Mouse (Mus musculus) lung, embryonic 14.5 days (tissue): ENCODE results near the gene Il5ra. TPM values are rescaled to one million over a fixed set of nuclear protein-coding genes. Genes with fewer than 3 reads are reported as not detected.

Source experiments
- ATAC-seq: fragments of 200-750 bp; cut with Nextera tagmentation; 2 replicates; pipeline ENCODE4 v1.8.0; 2017; ENCODE audit warnings: mild to moderate bottlenecking, moderate TSS enrichment, moderate library complexity; ENCODE audit not compliant: insufficient read depth
- DNase-seq: peaks from one replicate; pipeline ENCODE4 v3.0.0-alpha.2; 2015
- H3K27ac ChIP-seq: fragments of 300-500 bp; sonication (generic); 2 replicates; pipeline ENCODE4 v1.5.1; 2014; ENCODE audit warnings: low read depth, mild to moderate bottlenecking, moderate library complexity
- H3K27me3 ChIP-seq: fragments of 300-500 bp; sonication (generic); 2 replicates; pipeline ENCODE4 v1.6.1; 2014; ENCODE audit warnings: low read length, control low read depth; ENCODE audit not compliant: insufficient read depth
- H3K36me3 ChIP-seq: fragments of 300-500 bp; sonication (generic); 2 replicates; pipeline ENCODE4 v1.6.1; 2014; ENCODE audit warnings: control low read depth; ENCODE audit not compliant: insufficient read depth
- H3K4me1 ChIP-seq: fragments of 300-500 bp; sonication (generic); 2 replicates; pipeline ENCODE4 v1.6.1; 2014; ENCODE audit warnings: antibody characterized with exemption, control low read depth; ENCODE audit not compliant: insufficient read depth
- H3K4me2 ChIP-seq: fragments of 300-500 bp; sonication (generic); 2 replicates; pipeline ENCODE4 v1.6.1; 2014; ENCODE audit warnings: mild to moderate bottlenecking
- H3K4me3 ChIP-seq: fragments of 300-500 bp; sonication (generic); 2 replicates; pipeline ENCODE4 v1.5.1; 2014; ENCODE audit warnings: low read depth, low read length
- H3K9ac ChIP-seq: fragments of 300-500 bp; sonication (generic); 2 replicates; pipeline ENCODE4 v1.6.1; 2014
- H3K9me3 ChIP-seq: fragments of 300-500 bp; sonication (generic); 2 replicates; pipeline ENCODE4 v1.6.1; 2016; ENCODE audit warnings: low read depth, low read length, control low read depth
- CTCF ChIP-seq: IDR thresholded peaks from 2 replicates; pipeline ENCODE4 v1.5.1; 2016; ENCODE audit warnings: antibody characterized with exemption, low read depth
- WGBS: fragments of 180-500 bp; shearing (Covaris S2); extraction: QIAGEN DNeasy Blood & Tissue Kit; methylation state at CpG from one replicate; pipeline ENCODE4 v1.1.7; 2014; 5-methylcytosine and 5-hydroxymethylcytosine counted together
- polyA plus RNA-seq: library from polyadenylated mRNA; unstranded; fragments of >200 nt; fragmentation: Nextera tagmentation; extraction: Ambion mirVana; gene quantifications from 2 replicates; pipeline ENCODE4 v1.2.1, GENCODE M21; 2014

Il5ra gene
- polyA plus RNA-seq, 1 experiment from 2014 or later, result not detected

DNA sequence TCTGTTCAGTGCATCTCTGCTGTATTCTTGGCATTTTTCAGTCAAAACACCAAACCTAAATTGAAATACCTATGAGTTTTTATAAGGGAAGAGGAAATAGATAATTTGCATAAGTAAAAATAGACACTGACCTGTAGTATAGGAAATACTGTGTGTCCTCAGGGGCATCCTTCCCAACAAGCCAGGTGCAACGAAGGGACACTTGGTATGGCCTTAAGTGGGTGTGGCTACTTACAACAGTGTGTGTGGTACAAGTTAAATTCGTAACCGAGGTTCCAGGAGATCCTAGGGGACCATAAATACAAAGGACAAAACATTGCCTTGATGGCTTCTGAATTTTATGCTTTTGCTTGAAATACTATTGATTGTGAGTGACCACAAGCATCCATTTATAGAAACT, 10.6 kb downstream of the Il5ra start:
- no peak overlapping the region for H3K9ac ChIP-seq
- H3K4me2 ChIP-seq, result no peak overlapping the region
- no peaks in the 10 kb centered on the region for H3K9me3 ChIP-seq
- H3K27me3 ChIP-seq, result no peaks in the 10 kb centered on the region
- ATAC-seq (no peak), DNase-seq (no peak)
- no peak overlapping the region for H3K27ac ChIP-seq
- TF ChIP-seq CTCF, result no peak
- H3K4me1 ChIP-seq, result no peaks in the 10 kb centered on the region
- 62% methylated on average over 3 of the region's 3 CpGs for WGBS
- H3K36me3 ChIP-seq, result no peaks in the 10 kb centered on the region
- no peak overlapping the region for H3K4me3 ChIP-seq

DNA sequence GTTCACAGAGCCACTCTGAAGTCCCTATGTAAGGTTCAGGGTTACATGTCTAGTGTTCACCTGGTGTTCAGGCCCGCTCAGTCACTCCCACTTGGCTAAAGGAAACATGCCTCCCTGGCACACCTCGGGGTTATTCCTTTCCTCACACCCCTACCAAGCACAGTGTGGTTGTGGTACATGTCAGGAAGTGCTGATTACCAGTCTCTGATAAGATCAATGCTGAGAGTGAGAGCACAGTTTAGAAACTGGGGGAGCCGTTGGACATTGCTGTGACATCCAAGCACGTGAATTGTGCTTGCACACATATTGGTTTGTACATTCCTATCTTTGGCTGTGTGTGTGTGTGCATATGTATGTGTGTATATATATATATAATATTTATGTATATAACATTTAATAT, 16.3 kb downstream of the Il5ra start:
- 73% methylated on average over 4 of the region's 4 CpGs for WGBS
- Histone ChIP-seq H3K9me3 (no peaks in the 10 kb centered on the region), H3K4me1 (no peaks in the 10 kb centered on the region), H3K27me3 (no peaks in the 10 kb centered on the region), H3K9ac (no peak overlapping the region), H3K4me2 (no peak overlapping the region), H3K4me3 (no peak overlapping the region), H3K36me3 (no peaks in the 10 kb centered on the region), H3K27ac (no peak overlapping the region)
- no peak for TF ChIP-seq CTCF
- ATAC-seq, result no peak
- DNase-seq, result no peak

DNA sequence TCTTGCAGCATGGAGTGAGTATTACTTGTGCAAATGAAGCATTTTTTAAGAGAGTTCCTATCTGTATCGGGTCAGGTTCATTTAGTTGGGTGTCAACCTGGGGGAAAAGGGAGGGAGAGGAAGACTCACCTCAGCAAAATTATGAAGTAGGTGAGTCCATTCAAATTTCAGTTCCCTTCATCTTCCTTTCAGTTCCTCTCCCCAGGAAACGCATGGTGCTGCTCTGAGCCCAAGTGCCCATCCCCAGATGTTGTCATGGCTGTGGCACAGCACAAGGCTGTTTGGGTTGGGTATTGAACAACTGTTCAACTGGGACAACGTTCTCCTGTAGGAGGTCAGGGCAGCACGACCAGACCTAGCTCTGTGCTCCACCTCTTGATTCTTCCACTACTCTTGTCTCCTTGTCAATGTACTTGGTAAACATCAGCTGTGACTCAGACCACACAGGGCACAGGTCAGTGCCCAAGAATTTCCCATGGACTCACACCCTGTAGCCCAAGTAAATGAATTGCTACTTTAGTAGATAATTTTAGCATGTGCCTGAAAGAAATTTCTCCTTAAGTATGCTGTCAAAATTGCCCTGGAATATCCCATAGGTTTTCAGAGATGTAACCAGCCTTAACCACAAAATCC, 19.0 kb downstream of the Il5ra start:
- H3K9me3 ChIP-seq, result no peaks in the 10 kb centered on the region
- 62% methylated on average over 4 of the region's 4 CpGs for WGBS
- no peaks in the 10 kb centered on the region for H3K27me3 ChIP-seq
- ATAC-seq, result no peak
- H3K36me3 ChIP-seq, result no peaks in the 10 kb centered on the region
- no peak for TF ChIP-seq CTCF
- H3K4me2 ChIP-seq, result no peak overlapping the region
- no peak overlapping the region for H3K4me3 ChIP-seq
- H3K9ac ChIP-seq, result no peak overlapping the region
- no peaks in the 10 kb centered on the region for H3K4me1 ChIP-seq
- DNase-seq, result no peak
- H3K27ac ChIP-seq, result no peak overlapping the region

DNA sequence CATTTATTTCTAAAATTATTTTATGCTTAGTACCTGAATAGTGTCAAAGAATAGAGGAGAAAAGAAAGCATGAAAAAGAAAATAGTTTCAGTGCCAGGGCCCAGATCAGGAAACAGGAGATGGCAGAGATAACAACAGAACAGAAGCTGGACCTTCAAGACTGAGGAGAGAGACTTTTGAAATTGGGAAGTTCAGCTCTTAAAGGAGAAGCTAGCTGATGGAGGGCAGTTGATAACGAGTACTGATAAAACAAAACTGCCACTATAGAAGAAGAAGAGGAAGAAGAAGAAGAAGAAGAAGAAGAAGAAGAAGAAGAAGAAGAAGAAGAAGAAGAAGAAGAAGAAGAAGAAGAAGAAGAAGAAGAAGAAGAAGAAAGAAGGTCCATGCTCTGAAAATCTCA, 21.1 kb downstream of the Il5ra start:
- DNase-seq (no peak), ATAC-seq (no peak)
- Histone ChIP-seq H3K27ac (no peak overlapping the region), H3K9ac (no peak overlapping the region), H3K27me3 (no peaks in the 10 kb centered on the region), H3K36me3 (no peaks in the 10 kb centered on the region), H3K4me1 (no peaks in the 10 kb centered on the region), H3K9me3 (no peaks in the 10 kb centered on the region), H3K4me3 (no peak overlapping the region), H3K4me2 (no peak overlapping the region)
- TF ChIP-seq CTCF, result no peak
- WGBS, result 59% methylated on average over 1 of the region's 1 CpGs

DNA sequence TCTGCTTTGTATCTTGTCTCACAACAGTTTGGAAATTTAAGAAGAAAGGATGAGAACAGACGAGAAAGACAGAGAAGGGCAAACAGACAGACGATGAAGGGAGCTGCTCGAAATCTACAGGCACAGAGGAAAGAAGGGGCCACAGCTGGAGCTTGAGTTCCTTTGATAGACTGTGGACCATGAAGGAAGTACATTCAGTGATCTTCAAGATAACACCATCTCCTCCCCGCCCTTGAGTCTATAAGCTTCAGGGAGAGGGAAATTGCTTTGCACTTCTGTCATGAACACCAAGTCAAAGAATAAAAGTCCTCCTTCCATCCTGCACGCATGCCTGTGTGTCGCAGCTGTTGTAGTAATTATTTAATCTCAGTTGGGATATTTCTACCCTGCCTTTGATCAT, 22.8 kb downstream of the Il5ra start:
- Histone ChIP-seq H3K27ac (no peak overlapping the region), H3K4me2 (no peak overlapping the region), H3K36me3 (no peaks in the 10 kb centered on the region), H3K4me1 (no peaks in the 10 kb centered on the region), H3K4me3 (no peak overlapping the region), H3K9ac (no peak overlapping the region), H3K9me3 (no peaks in the 10 kb centered on the region), H3K27me3 (no peaks in the 10 kb centered on the region)
- 66% methylated on average over 6 of the region's 6 CpGs for WGBS
- ATAC-seq, result no peak
- no peak for DNase-seq
- TF ChIP-seq CTCF, result no peak

DNA sequence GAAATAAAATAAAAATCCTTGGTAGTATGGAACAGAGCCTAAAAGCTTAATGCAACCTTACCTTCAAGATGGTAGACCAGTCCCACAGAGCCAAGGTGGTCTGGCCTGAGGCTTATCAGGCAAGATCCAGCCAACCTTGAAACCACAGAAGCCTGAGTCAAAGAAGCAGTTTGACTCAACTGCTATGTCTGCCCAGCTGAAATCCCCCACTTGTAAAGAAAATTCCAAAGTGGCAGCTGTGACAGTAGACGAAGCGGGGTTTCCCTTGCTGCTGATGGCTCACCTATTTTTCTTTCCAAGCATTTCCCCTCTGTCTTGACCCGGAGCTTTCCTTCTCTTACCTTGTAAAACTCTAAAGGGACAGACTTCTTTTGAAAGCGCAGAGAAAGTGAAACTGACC, 23.2 kb downstream of the Il5ra start:
- no peak for TF ChIP-seq CTCF
- no peak for DNase-seq
- no peaks in the 10 kb centered on the region for H3K36me3 ChIP-seq
- no peak overlapping the region for H3K27ac ChIP-seq
- no peak overlapping the region for H3K4me3 ChIP-seq
- no peaks in the 10 kb centered on the region for H3K9me3 ChIP-seq
- no peaks in the 10 kb centered on the region for H3K4me1 ChIP-seq
- H3K4me2 ChIP-seq, result no peak overlapping the region
- no peaks in the 10 kb centered on the region for H3K27me3 ChIP-seq
- WGBS, result 82% methylated on average over 4 of the region's 4 CpGs
- ATAC-seq, result no peak
- H3K9ac ChIP-seq, result no peak overlapping the region

DNA sequence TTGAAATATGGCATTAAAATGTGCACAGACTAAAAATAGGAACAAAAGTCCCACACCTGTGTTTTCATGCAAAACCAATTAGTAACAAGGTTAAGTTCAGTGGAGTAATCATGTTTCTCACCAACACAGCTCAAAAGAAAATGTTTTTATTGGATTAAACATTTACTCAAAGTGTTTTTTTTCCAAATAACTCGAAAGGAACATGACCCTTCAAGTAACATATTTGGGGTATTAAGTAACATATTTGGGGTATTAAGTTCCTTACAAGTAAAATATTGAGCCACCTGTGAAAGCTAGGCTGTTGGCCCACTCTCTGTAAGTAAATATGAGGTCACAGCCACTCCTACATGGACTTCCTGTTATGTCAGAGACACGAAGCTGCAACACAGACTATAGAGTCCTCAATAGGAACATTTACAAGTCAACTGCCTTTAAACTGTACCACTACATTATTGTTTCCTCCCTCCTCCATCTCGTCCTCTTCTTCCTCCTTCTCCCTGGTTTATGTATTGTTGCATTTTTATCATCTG, 43.3 kb downstream of the Il5ra start:
- Histone ChIP-seq H3K4me3 (no peak overlapping the region), H3K9me3 (no peaks in the 10 kb centered on the region), H3K4me2 (no peak overlapping the region), H3K4me1 (no peaks in the 10 kb centered on the region), H3K27me3 (no peaks in the 10 kb centered on the region), H3K36me3 (no peaks in the 10 kb centered on the region), H3K27ac (no peak overlapping the region), H3K9ac (no peak overlapping the region)
- 45% methylated on average over 3 of the region's 3 CpGs for WGBS
- no peak for TF ChIP-seq CTCF
- DNase-seq (no peak), ATAC-seq (no peak)
